Mouse (Mus musculus): ENCODE results near the gene Acap1. TPM values are rescaled to one million over a fixed set of nuclear protein-coding genes. Genes with fewer than 3 reads are reported as not detected.

Acap1 gene
- polyA plus RNA-seq, 1 experiment from 2014 or later = 5.2 TPM

DNA sequence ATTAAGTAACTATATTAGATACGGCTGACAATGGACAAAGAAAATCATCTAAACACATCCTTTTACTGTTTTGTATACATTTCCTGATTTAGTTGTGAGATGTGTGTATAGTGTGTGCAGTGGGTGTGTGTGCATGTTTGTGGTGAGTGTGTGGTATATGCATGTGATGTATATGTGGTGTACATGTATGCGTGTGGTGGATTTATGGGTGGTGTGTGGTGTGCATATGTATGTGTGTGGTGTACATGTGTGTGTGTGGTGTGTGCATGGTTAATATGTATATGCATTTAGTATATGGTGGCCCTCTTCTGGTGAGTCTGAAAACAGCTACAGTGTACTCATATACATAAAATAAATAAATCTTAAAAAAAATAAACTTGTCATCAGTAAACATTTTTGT is 32.2 kb upstream of the Acap1 start:
- H3K9ac ChIP-seq (ENCODE audit: low read depth, low read length) = no peak overlapping the region
- H3K36me3 ChIP-seq (ENCODE audit: control insufficient read depth, insufficient read depth, low read length) = no peaks in the 10 kb centered on the region
- no peak overlapping the region for H3K4me2 ChIP-seq (ENCODE audit: low read depth, low read length)
- no peaks in the 10 kb centered on the region for H3K27me3 ChIP-seq (replicated peaks; ENCODE audit: control insufficient read depth, insufficient read depth, low read length)
- no peaks in the 10 kb centered on the region for H3K9me3 ChIP-seq (ENCODE audit: control insufficient read depth, low read length)
- no peak overlapping the region for H3K27ac ChIP-seq (ENCODE audit: low read length)
- H3K4me1 ChIP-seq (ENCODE audit: control insufficient read depth, insufficient read depth, low read length) = 0 out of 2 replicates have a peak, but pooled peaks cover 2% of the 10 kb centered on the region
- no peak overlapping the region for H3K4me3 ChIP-seq (ENCODE audit: low read length)
- no peak for ATAC-seq
- 94% methylated on average over 2 of the region's 2 CpGs for WGBS

DNA sequence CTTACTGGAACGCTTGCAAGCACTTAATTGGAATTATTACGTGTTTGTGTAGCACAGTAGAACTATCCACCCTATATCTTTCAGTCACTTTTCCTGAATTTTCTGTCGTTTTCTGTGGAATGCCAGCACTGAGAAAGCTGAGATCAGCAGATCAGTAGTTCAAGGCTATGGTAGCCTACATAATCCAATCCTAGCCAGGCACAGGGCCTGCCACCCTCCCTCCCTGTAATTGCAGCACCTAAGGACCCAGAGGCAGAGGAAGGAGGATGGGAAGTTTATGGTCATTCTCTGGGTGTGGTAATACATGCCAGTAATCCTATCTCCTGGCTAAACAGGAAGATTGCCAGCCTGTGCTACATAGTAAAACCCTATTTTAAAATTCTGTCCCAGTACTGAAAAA is 27.5 kb upstream of the Acap1 start:
- Histone ChIP-seq H3K4me1 (ENCODE audit: control insufficient read depth, insufficient read depth, low read length) (peaks cover 16% of the 10 kb centered on the region), H3K9ac (ENCODE audit: low read depth, low read length) (peak overlapping the region; percentile 31; the same call in 1 of the 2 replicates), H3K9me3 (ENCODE audit: control insufficient read depth, low read length) (no peaks in the 10 kb centered on the region), H3K4me3 (ENCODE audit: low read length) (no peak overlapping the region), H3K27ac (ENCODE audit: low read length) (peak overlapping the region; percentile 98; the same call in 1 of the 2 replicates), H3K4me2 (ENCODE audit: low read depth, low read length) (peak overlapping the region; percentile 53; the same call in 1 of the 2 replicates), H3K27me3 (replicated peaks; ENCODE audit: control insufficient read depth, insufficient read depth, low read length) (no peaks in the 10 kb centered on the region), H3K36me3 (ENCODE audit: control insufficient read depth, insufficient read depth, low read length) (no peaks in the 10 kb centered on the region)
- no peak for ATAC-seq
- WGBS = 59% methylated on average over 3 of the region's 3 CpGs

DNA sequence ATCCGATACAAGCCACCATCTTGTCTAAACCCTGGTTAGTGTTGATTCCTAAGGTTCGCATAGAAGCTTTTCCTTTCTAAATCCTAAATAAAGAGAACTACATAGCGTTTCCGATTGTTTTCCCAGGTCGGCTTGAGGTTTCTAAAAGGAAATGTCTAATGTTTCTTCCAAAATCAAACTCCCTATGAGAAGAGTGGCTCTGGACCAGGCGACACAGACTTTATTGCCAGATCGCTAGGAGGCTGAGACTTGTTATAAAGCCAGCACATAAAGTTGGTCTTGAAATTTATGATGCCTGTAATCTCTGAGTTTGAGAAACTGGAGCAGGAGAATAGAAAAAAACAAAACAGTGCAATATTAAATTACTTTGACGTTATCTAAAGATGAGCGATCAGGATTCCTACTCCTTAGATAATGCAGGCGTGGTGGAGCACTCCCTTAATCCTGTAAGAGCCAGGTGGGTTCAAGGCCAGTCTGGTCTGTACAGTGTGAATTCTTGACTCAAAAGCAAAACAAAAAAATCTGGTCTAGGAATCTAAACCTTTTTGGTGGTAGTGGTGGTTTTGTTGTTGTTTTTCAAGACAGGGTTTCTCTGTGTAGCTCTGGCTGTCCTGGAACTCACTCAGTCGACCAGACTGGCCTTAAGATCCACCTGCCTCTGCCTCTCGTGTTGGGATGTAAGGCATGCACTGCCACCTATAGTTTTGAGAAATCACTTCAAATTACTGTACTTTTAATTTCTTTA is 26.8 kb upstream of the Acap1 start:
- no peak for ATAC-seq
- Histone ChIP-seq H3K9me3 (ENCODE audit: control insufficient read depth, low read length) (no peaks in the 10 kb centered on the region), H3K27me3 (replicated peaks; ENCODE audit: control insufficient read depth, insufficient read depth, low read length) (no peaks in the 10 kb centered on the region), H3K4me2 (ENCODE audit: low read depth, low read length) (peak overlapping the region; percentile 53), H3K4me3 (ENCODE audit: low read length) (peak overlapping the region; percentile 55), H3K27ac (ENCODE audit: low read length) (peak overlapping the region; percentile 98), H3K4me1 (ENCODE audit: control insufficient read depth, insufficient read depth, low read length) (peaks cover 19% of the 10 kb centered on the region), H3K36me3 (ENCODE audit: control insufficient read depth, insufficient read depth, low read length) (peaks cover 6% of the 10 kb centered on the region), H3K9ac (ENCODE audit: low read depth, low read length) (peak overlapping the region; percentile 74)
- WGBS = 3% methylated on average over 12 of the region's 12 CpGs

- Histone ChIP-seq H3K9me3 (ENCODE audit: control insufficient read depth, low read length) (no peaks in the 10 kb centered on the region), H3K27me3 (replicated peaks; ENCODE audit: control insufficient read depth, insufficient read depth, low read length) (no peaks in the 10 kb centered on the region), H3K4me2 (ENCODE audit: low read depth, low read length) (peak within 1 kb of the TSS; percentile 81), H3K4me3 (ENCODE audit: low read length) (peak within 1 kb of the TSS; percentile 95), H3K9ac (ENCODE audit: low read depth, low read length) (peak within 1 kb of the TSS; percentile 98), H3K4me1 (ENCODE audit: control insufficient read depth, insufficient read depth, low read length) (peaks cover 19% of the 10 kb centered on the region), H3K27ac (ENCODE audit: low read length) (peak within 1 kb of the TSS; percentile 98), H3K36me3 (ENCODE audit: control insufficient read depth, insufficient read depth, low read length) (peaks cover 8% of the 10 kb centered on the region)
- WGBS = under 1% methylated on average over 76 of the region's 78 CpGs
- ATAC-seq = peak; percentile 95
These were observed 26.0 kb upstream of the Acap1 start, which contains the start of gene Eif5a for GRCm38 (mm10) chr11:69921114-69922011. Eif5a (minus strand) TSS chr11:69921958.

- Histone ChIP-seq H3K27ac (ENCODE audit: low read length) (peak overlapping the region; percentile 95), H3K4me2 (ENCODE audit: low read depth, low read length) (peak overlapping the region; percentile 81), H3K36me3 (ENCODE audit: control insufficient read depth, insufficient read depth, low read length) (peaks cover 12% of the 10 kb centered on the region), H3K4me3 (ENCODE audit: low read length) (peak overlapping the region; percentile 95), H3K4me1 (ENCODE audit: control insufficient read depth, insufficient read depth, low read length) (peaks cover 23% of the 10 kb centered on the region), H3K9me3 (ENCODE audit: control insufficient read depth, low read length) (no peaks in the 10 kb centered on the region), H3K27me3 (replicated peaks; ENCODE audit: control insufficient read depth, insufficient read depth, low read length) (no peaks in the 10 kb centered on the region), H3K9ac (ENCODE audit: low read depth, low read length) (peak overlapping the region; percentile 98)
- WGBS = under 1% methylated on average over 65 of the region's 65 CpGs
- ATAC-seq = peak; percentile 18
These were observed 25.1 kb upstream of the Acap1 start for GRCm38 (mm10) chr11:69920266-69921031.

DNA sequence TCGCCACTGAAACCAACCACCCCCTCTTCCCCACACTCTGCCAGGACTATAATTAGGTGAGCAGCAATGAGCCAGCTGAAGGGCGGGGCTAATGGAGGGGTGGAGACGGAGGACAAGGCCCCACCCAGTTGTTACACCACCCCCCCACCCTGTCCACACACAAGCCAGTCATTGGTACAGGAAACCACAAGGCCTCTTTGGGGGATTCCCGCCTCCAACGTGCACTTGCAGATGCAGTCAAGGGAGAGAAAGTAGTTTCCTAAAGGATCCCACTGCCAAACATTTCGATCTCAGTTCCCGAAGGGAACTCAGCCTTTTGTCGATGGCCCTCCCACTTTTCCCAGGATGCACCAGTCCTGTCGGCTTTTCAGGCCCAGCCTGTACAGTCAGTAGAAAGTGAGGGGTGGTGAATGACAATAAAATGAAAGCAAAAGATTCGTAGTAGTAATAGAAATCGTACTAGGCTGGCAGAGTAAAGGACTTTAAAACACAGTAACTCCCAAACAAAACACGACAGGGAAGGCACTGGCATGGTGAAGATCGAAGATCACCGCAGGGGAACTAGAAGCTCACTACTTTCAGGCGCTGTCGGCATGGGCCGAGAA is 24.4 kb upstream of the Acap1 start:
- H3K9me3 ChIP-seq (ENCODE audit: control insufficient read depth, low read length) = no peaks in the 10 kb centered on the region
- peaks cover 12% of the 10 kb centered on the region for H3K36me3 ChIP-seq (ENCODE audit: control insufficient read depth, insufficient read depth, low read length)
- H3K27me3 ChIP-seq (replicated peaks; ENCODE audit: control insufficient read depth, insufficient read depth, low read length) = no peaks in the 10 kb centered on the region
- peaks cover 28% of the 10 kb centered on the region for H3K4me1 ChIP-seq (ENCODE audit: control insufficient read depth, insufficient read depth, low read length)
- H3K4me2 ChIP-seq (ENCODE audit: low read depth, low read length) = peak overlapping the region; percentile 81
- peak; percentile 34; the same call in 1 of the 2 replicates for ATAC-seq
- H3K9ac ChIP-seq (ENCODE audit: low read depth, low read length) = peak overlapping the region; percentile 98
- H3K4me3 ChIP-seq (ENCODE audit: low read length) = peak overlapping the region; percentile 95
- H3K27ac ChIP-seq (ENCODE audit: low read length) = peak overlapping the region; percentile 95
- WGBS = under 1% methylated on average over 17 of the region's 17 CpGs

DNA sequence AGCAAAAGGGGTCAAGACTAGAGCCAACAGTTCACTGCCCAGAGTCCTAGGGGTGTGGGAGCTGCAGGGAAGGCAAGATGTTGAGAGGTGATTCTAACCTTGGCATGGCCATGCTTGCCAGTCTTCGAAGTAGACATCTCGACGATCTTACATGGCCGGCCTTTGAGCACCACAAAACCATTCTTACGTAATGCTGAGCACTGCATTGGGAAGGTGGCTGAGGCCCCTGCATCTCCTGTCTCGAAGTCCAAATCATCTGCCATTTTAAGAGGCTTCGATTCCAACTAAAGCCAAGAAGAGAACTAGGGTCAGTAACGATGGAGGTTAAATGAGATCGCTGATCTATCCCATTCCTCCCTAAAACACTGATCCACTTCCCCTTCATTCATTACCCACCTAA is 23.7 kb upstream of the Acap1 start:
- Histone ChIP-seq H3K27ac (ENCODE audit: low read length) (peak overlapping the region; percentile 95), H3K4me1 (ENCODE audit: control insufficient read depth, insufficient read depth, low read length) (peaks cover 31% of the 10 kb centered on the region), H3K9me3 (ENCODE audit: control insufficient read depth, low read length) (no peaks in the 10 kb centered on the region), H3K4me2 (ENCODE audit: low read depth, low read length) (peak overlapping the region; percentile 81), H3K9ac (ENCODE audit: low read depth, low read length) (peak overlapping the region; percentile 98; the same call in 1 of the 2 replicates), H3K27me3 (replicated peaks; ENCODE audit: control insufficient read depth, insufficient read depth, low read length) (no peaks in the 10 kb centered on the region), H3K36me3 (ENCODE audit: control insufficient read depth, insufficient read depth, low read length) (peaks cover 12% of the 10 kb centered on the region), H3K4me3 (ENCODE audit: low read length) (peak overlapping the region; percentile 95)
- no peak for ATAC-seq
- 68% methylated on average over 9 of the region's 9 CpGs for WGBS

DNA sequence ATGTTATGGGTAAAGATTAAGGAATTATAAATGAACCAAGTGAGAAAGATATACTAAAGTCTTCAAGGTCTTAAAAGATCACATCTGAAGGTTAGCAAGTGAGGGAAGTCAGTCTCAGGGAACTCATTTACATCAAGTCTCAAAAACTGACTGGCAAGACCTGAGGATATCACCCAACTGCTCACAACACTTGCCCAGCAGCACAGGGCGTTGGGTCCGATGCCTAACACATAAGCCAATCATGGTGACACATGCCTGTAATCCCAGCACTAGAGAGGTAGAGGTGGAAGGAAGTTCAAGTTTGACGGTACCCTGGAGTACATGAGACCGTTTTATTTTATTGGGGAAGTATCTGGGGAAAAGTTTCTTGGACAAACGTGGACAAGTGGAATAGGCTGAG is 22.8 kb upstream of the Acap1 start:
- WGBS = 82% methylated on average over 5 of the region's 5 CpGs
- Histone ChIP-seq H3K36me3 (ENCODE audit: control insufficient read depth, insufficient read depth, low read length) (peaks cover 14% of the 10 kb centered on the region), H3K4me1 (ENCODE audit: control insufficient read depth, insufficient read depth, low read length) (peaks cover 35% of the 10 kb centered on the region)

More for the DNA sequence above, 22.8 kb upstream of the Acap1 start:
- ATAC-seq = no peak
- Histone ChIP-seq H3K4me3 (ENCODE audit: low read length) (no peak overlapping the region), H3K27me3 (replicated peaks; ENCODE audit: control insufficient read depth, insufficient read depth, low read length) (no peaks in the 10 kb centered on the region), H3K27ac (ENCODE audit: low read length) (no peak overlapping the region), H3K9me3 (ENCODE audit: control insufficient read depth, low read length) (no peaks in the 10 kb centered on the region), H3K4me2 (ENCODE audit: low read depth, low read length) (no peak overlapping the region), H3K9ac (ENCODE audit: low read depth, low read length) (no peak overlapping the region)

Measured in intestine, embryonic 16.5 days (tissue).